8 mouse cellular contexts compared by ENCODE assay signal in the genomic region with DNA sequence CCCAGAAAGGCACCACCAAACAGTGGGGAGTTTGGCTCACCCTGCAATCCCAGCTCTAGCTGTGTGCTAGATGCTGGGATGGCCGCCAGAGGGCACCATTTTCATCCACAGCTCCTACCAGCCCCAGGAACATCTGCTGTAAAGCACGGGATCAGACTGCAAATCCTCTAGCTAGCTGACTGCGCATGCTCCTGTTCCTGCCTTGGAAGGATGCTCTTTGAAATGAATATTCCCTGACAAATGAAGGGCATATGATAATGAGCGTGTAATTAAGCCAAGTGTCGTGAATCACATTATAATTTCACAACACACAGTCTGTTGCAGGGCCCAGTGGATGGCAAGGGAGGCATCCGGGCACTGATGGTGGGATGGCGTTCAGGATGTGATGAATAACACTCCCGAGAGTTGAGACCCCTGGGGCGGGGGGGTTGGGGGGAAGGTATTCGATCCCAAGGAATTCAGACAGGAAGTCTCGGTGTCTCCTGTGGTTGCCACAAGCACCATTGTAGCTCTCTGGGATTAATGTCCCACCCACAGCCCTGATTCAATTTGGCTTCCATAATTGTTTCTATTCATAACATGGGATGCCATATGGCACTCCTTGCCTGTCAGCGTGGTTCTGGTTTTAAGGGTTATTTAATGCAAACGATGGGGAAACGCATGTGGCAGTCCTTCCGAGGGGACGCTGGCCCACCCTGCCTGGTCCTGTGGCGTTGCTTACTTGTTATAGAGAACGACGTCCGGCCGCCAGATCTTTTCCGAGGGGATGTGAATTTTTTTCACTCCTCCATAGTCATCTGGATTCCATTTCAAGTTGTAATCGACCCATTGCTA. TPM values are rescaled to one million over a fixed set of nuclear protein-coding genes. Genes with fewer than 3 reads are reported as not detected.
DNase-seq lines count a peak whose midpoint lies in the region; ATAC-seq and TF ChIP-seq lines count a peak whose summit lies in the region.

No protein-coding gene starts in this region.

- H3K9me3 ChIP-seq in forebrain, embryonic 14.5 days (replicated peaks; ENCODE audit: control insufficient read depth, low read length): no peaks in the 10 kb centered on the region
- H3K9me3 ChIP-seq in liver, postnatal 0 days (ENCODE audit: low read length): no peaks in the 10 kb centered on the region
- no peaks in the 10 kb centered on the region for H3K9me3 ChIP-seq in neural tube, embryonic 15.5 days (replicated peaks)

- H3K4me3 ChIP-seq in forebrain, embryonic 14.5 days (ENCODE audit: low read depth, low read length): peak overlapping the region; percentile 24
- H3K4me3 ChIP-seq in liver, postnatal 0 days (ENCODE audit: low read depth, low read length): no peak overlapping the region
- peak overlapping the region; percentile 30 for H3K4me3 ChIP-seq in neural tube, embryonic 15.5 days (replicated peaks)

- peak; percentile 90 for DNase-seq in MN1 (ENCODE audit: low spot score)
- peak; percentile 50 for DNase-seq in cerebellum, adult 11 months
- DNase-seq in forebrain, embryonic 14.5 days (ENCODE audit: low spot score): peak; percentile 99
- DNase-seq in heart, postnatal 10 days: peak; percentile 73 to 81
- peak; percentile 81 to 84 for DNase-seq in kidney, postnatal 25 days
- peak; percentile 68 for DNase-seq in liver, postnatal 0 days
- DNase-seq in thymus, postnatal 4 days: peak; percentile 76

- intact Hi-C loops in heart, postnatal 10 days (cut with DNase I): loop anchor here (5.0 kb wide), 2 partner anchors 425 to 1100 kb away; no protein-coding TSS in a partner anchor

- H3K27me3 ChIP-seq in forebrain, embryonic 14.5 days (replicated peaks; ENCODE audit: control insufficient read depth, insufficient read depth, low read length): no peaks in the 10 kb centered on the region
- no peaks in the 10 kb centered on the region for H3K27me3 ChIP-seq in liver, postnatal 0 days (ENCODE audit: insufficient read depth, low read length)
- 0 out of 2 replicates have a peak, but pooled peaks cover 2% of the 10 kb centered on the region for H3K27me3 ChIP-seq in neural tube, embryonic 15.5 days (replicated peaks)

- H3K4me1 ChIP-seq in forebrain, embryonic 14.5 days (ENCODE audit: control insufficient read depth, insufficient read depth, low read length): peaks cover 4% of the 10 kb centered on the region; the same call in 1 of the 2 replicates
- no peaks in the 10 kb centered on the region for H3K4me1 ChIP-seq in liver, postnatal 0 days (ENCODE audit: insufficient read depth)
- peaks cover 5% of the 10 kb centered on the region for H3K4me1 ChIP-seq in neural tube, embryonic 15.5 days

- TF ChIP-seq CTCF in liver, postnatal 0 days (IDR thresholded peaks at IDR 0.05; ENCODE audit: low read depth): peak; percentile 81

- TF ChIP-seq EP300 in liver, postnatal 0 days (IDR thresholded peaks at IDR 0.05; ENCODE audit: low read depth): no peak

- H3K27ac ChIP-seq in forebrain, embryonic 14.5 days (ENCODE audit: low read depth, low read length): peak overlapping the region; percentile 83
- H3K27ac ChIP-seq in liver, postnatal 0 days (ENCODE audit: low read depth): no peak overlapping the region
- H3K27ac ChIP-seq in neural tube, embryonic 15.5 days (replicated peaks): peak overlapping the region; percentile 58

- H3K4me2 ChIP-seq in forebrain, embryonic 14.5 days (ENCODE audit: low read length): peak overlapping the region; percentile 51
- no peak overlapping the region for H3K4me2 ChIP-seq in liver, postnatal 0 days (ENCODE audit: low read depth, low read length)
- H3K4me2 ChIP-seq in neural tube, embryonic 15.5 days: peak overlapping the region; percentile 53

- no peaks in the 10 kb centered on the region for H3K36me3 ChIP-seq in forebrain, embryonic 14.5 days (ENCODE audit: control insufficient read depth, insufficient read depth, low read length)
- no peaks in the 10 kb centered on the region for H3K36me3 ChIP-seq in liver, postnatal 0 days (replicated peaks; ENCODE audit: insufficient read depth, low read length)
- no peaks in the 10 kb centered on the region for H3K36me3 ChIP-seq in neural tube, embryonic 15.5 days

- H3K9ac ChIP-seq in forebrain, embryonic 14.5 days (ENCODE audit: low read length): peak overlapping the region; percentile 38
- no peak overlapping the region for H3K9ac ChIP-seq in liver, postnatal 0 days (replicated peaks)
- peak overlapping the region; percentile 11; the same call in 1 of the 2 replicates for H3K9ac ChIP-seq in neural tube, embryonic 15.5 days (replicated peaks)

- ATAC-seq in forebrain, embryonic 14.5 days: peak; percentile 95
- peak; percentile 56; the same call in 1 of the 2 replicates for ATAC-seq in liver, postnatal 0 days
- peak; percentile 92 for ATAC-seq in neural tube, embryonic 15.5 days (ENCODE audit: low FRiP score)

- 21% methylated on average over 23 of the region's 23 CpGs for WGBS in forebrain, embryonic 14.5 days
- WGBS in liver, postnatal 0 days (ENCODE audit: insufficient replicate concordance): 44% methylated on average over 23 of the region's 23 CpGs
- 12% methylated on average over 23 of the region's 23 CpGs for WGBS in neural tube, embryonic 15.5 days

RNA-seq across cellular contexts. Expression of gene Chrna1, which starts 7.4 kb away (rescaled TPM):
- 0.05 and 0.09 TPM in 2 replicates for polyA plus RNA-seq in forebrain, embryonic 14.5 days (2014; fragmentation: Nextera tagmentation; extraction: Ambion mirVana)
- not detected for total RNA-seq in heart, postnatal 10 days (2021)
- polyA plus RNA-seq in liver, postnatal 0 days (2015; fragmentation: Nextera tagmentation; extraction: Ambion mirVana): 0.06 and 0.18 TPM in 2 replicates
- 0.73 and 0.78 TPM in 2 replicates for polyA plus RNA-seq in neural tube, embryonic 15.5 days (2015; fragmentation: Nextera tagmentation; extraction: Ambion mirVana)

RNA-seq across cellular contexts. Expression of gene Wipf1, which starts 43.2 kb away (rescaled TPM):
- polyA plus RNA-seq in forebrain, embryonic 14.5 days (2014; fragmentation: Nextera tagmentation; extraction: Ambion mirVana): 2.5 and 2.8 TPM in 2 replicates
- total RNA-seq in heart, postnatal 10 days (2021): 10 to 100 TPM; 22.0 to 23.1 TPM
- 4.3 TPM in 2 replicates for polyA plus RNA-seq in liver, postnatal 0 days (2015; fragmentation: Nextera tagmentation; extraction: Ambion mirVana)
- polyA plus RNA-seq in neural tube, embryonic 15.5 days (2015; fragmentation: Nextera tagmentation; extraction: Ambion mirVana): 2.4 and 4.8 TPM in 2 replicates
